Mouse (Mus musculus) heart, embryonic 13.5 days (tissue): ENCODE results near the gene Qrsl1. TPM values are rescaled to one million over a fixed set of nuclear protein-coding genes. Genes with fewer than 3 reads are reported as not detected.

ENCODE experiments used
- ATAC-seq: fragments of 200-750 bp; cut with Nextera tagmentation; 2 replicates; pipeline ENCODE4 v1.8.0; 2017; ENCODE audit warnings: moderate TSS enrichment; ENCODE audit not compliant: insufficient number of reproducible peaks, low FRiP score, low TSS enrichment; ENCODE audit errors: extremely low read depth
- H3K27ac ChIP-seq: fragments of 300-500 bp; sonication (generic); replicated peaks from 2 replicates; pipeline ENCODE4 v1.5.1; 2015; ENCODE audit warnings: moderate library complexity, mild to moderate bottlenecking, inconsistent platforms
- H3K27me3 ChIP-seq: fragments of 300-500 bp; sonication (generic); replicated peaks from 2 replicates; pipeline ENCODE4 v1.6.1; 2015; ENCODE audit warnings: mild to moderate bottlenecking, inconsistent platforms
- H3K36me3 ChIP-seq: fragments of 300-500 bp; sonication (generic); 2 replicates; pipeline ENCODE4 v1.6.1; 2015; ENCODE audit warnings: mild to moderate bottlenecking, inconsistent platforms
- H3K4me1 ChIP-seq: fragments of 300-500 bp; sonication (generic); 2 replicates; pipeline ENCODE4 v1.6.1; 2015; ENCODE audit warnings: inconsistent platforms
- H3K4me2 ChIP-seq: fragments of 300-500 bp; sonication (generic); 2 replicates; pipeline ENCODE4 v1.6.1; 2015; ENCODE audit warnings: inconsistent platforms, mild to moderate bottlenecking, moderate library complexity
- H3K4me3 ChIP-seq: fragments of 300-500 bp; sonication (generic); 2 replicates; pipeline ENCODE4 v1.5.1; 2015; ENCODE audit warnings: moderate library complexity, mild to moderate bottlenecking, inconsistent platforms
- H3K9ac ChIP-seq: fragments of 300-500 bp; sonication (generic); 2 replicates; pipeline ENCODE4 v1.6.1; 2015; ENCODE audit warnings: inconsistent platforms, mild to moderate bottlenecking, moderate library complexity
- H3K9me3 ChIP-seq: fragments of 300-500 bp; sonication (generic); 2 replicates; pipeline ENCODE4 v1.6.1; 2016; ENCODE audit warnings: inconsistent platforms
- WGBS: fragments of 180-500 bp; shearing (Covaris S2); methylation state at CpG from one replicate; pipeline ENCODE4 v1.1.7; 2015; ENCODE audit warnings: mixed read lengths; 5-methylcytosine and 5-hydroxymethylcytosine counted together
- polyA plus RNA-seq: library from polyadenylated mRNA; unstranded; fragments of >200 nt; fragmentation: Nextera tagmentation; extraction: Ambion mirVana; gene quantifications from 2 replicates; pipeline ENCODE4 v1.2.1, GENCODE M21; 2015

Qrsl1 gene
- polyA plus RNA-seq, 1 experiment from 2014 or later: 23.6 TPM

- Histone ChIP-seq H3K4me2 (no peak overlapping the region), H3K27me3 (no peaks in the 10 kb centered on the region), H3K27ac (no peak overlapping the region), H3K4me1 (peaks cover 18% of the 10 kb centered on the region), H3K4me3 (no peak overlapping the region), H3K9me3 (0 out of 2 replicates have a peak, but pooled peaks cover 5% of the 10 kb centered on the region), H3K36me3 (no peaks in the 10 kb centered on the region), H3K9ac (no peak overlapping the region)
- ATAC-seq: no peak
- 76% methylated on average over 14 of the region's 14 CpGs for WGBS
Observed at GRCm38 (mm10) chr10:43826773-43827621, 74.5 kb downstream of the Qrsl1 start.

GRCm38 (mm10) chr10:43825696-43826095, 75.8 kb downstream of the Qrsl1 start:
- WGBS: 86% methylated on average over 6 of the region's 6 CpGs
- Histone ChIP-seq H3K9ac (no peak overlapping the region), H3K4me3 (no peak overlapping the region), H3K9me3 (0 out of 2 replicates have a peak, but pooled peaks cover 5% of the 10 kb centered on the region), H3K4me2 (no peak overlapping the region), H3K27ac (no peak overlapping the region), H3K4me1 (peaks cover 7% of the 10 kb centered on the region), H3K36me3 (no peaks in the 10 kb centered on the region), H3K27me3 (no peaks in the 10 kb centered on the region)
- no peak for ATAC-seq

GRCm38 (mm10) chr10:43824713-43825112, 76.8 kb downstream of the Qrsl1 start:
- 0 out of 2 replicates have a peak, but pooled peaks cover 5% of the 10 kb centered on the region for H3K9me3 ChIP-seq
- no peak for ATAC-seq
- H3K4me2 ChIP-seq: no peak overlapping the region
- no peak overlapping the region for H3K9ac ChIP-seq
- no peak overlapping the region for H3K27ac ChIP-seq
- no peaks in the 10 kb centered on the region for H3K36me3 ChIP-seq
- no peak overlapping the region for H3K4me3 ChIP-seq
- no peaks in the 10 kb centered on the region for H3K27me3 ChIP-seq
- WGBS: 77% methylated on average over 3 of the region's 3 CpGs
- no peaks in the 10 kb centered on the region for H3K4me1 ChIP-seq

Other genes starting within 250 kb of the Qrsl1 start
- 22.9 and 28.8 TPM in 2 replicates for gene Rtn4ip1, start 62 bp upstream of the Qrsl1 start, polyA plus RNA-seq
- 0.08 and 0.13 TPM in 2 replicates for gene Crybg1, start 247.1 kb upstream of the Qrsl1 start, polyA plus RNA-seq